Mouse (Mus musculus) olfactory bulb, adult 2 months (tissue): ENCODE measurements around the gene Psme2. TPM values are rescaled to one million over a fixed set of nuclear protein-coding genes. Genes with fewer than 3 reads are reported as not detected.

Experiments used
- H3K27ac ChIP-seq: fragments of 200-500 bp; 2 replicates; pipeline ENCODE4 v1.5.1; 2012; ENCODE audit warnings: low read depth, low read length; ENCODE audit not compliant: insufficient read depth
- H3K4me1 ChIP-seq: fragments of 200-500 bp; 2 replicates; pipeline ENCODE4 v1.6.1; 2012; ENCODE audit warnings: low read length; ENCODE audit not compliant: control insufficient read depth, insufficient read depth
- H3K4me3 ChIP-seq: fragments of 200-500 bp; 2 replicates; pipeline ENCODE4 v1.5.1; 2012; ENCODE audit warnings: mild to moderate bottlenecking, low read depth, low read length, moderate library complexity; ENCODE audit not compliant: insufficient read depth
- CTCF ChIP-seq: fragments of 200-500 bp; IDR thresholded peaks from 2 replicates; pipeline ENCODE4 v1.5.1; 2012; ENCODE audit warnings: low read depth, mild to moderate bottlenecking, low read length, moderate library complexity; ENCODE audit not compliant: insufficient read depth
- POLR2A ChIP-seq: fragments of 200-500 bp; IDR thresholded peaks from 2 replicates; pipeline ENCODE4 v1.6.1; 2012; ENCODE audit warnings: mild to moderate bottlenecking, low read depth, low read length, moderate library complexity; ENCODE audit not compliant: insufficient read depth
- WGBS: fragments of 180-500 bp; shearing (Covaris S2); methylation state at CpG from one replicate; pipeline ENCODE4 v1.1.7; 2018; 5-methylcytosine and 5-hydroxymethylcytosine counted together
- polyA plus RNA-seq: library from polyadenylated mRNA; stranded (reverse); fragments of >200 nt; gene quantifications from 2 replicates; pipeline ENCODE4 v1.2.4, GENCODE M21; 2012; ENCODE audit warnings: low replicate concordance; ENCODE audit not compliant: missing spikeins, insufficient read depth, insufficient read length

Gene Psme2
- polyA plus RNA-seq, 1 experiment = not detected

DNA sequence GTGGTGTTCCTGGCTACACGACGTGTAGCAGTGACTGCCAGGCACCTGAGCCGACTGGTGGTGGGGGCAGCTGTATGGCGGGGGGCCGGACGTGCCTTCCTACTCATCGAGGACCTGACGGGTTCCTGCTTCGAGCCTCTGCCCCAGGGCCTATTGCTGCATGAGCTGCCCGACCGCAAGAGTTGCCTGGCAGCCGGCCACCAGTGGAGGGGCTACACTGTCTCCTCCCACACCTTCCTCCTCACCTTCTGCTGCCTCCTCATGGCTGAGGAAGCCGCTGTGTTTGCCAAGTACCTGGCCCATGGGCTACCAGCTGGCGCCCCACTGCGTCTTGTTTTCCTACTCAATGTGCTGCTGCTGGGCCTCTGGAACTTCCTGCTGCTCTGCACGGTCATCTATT lies 14.5 kb downstream of the Psme2 start:
- no peak overlapping the region for H3K27ac ChIP-seq
- H3K4me3 ChIP-seq = no peak overlapping the region
- TF ChIP-seq CTCF (no peak), POLR2A (no peak)
- 86% methylated on average over 16 of the region's 16 CpGs for WGBS
- H3K4me1 ChIP-seq = peaks cover 8% of the 10 kb centered on the region

GRCm38 (mm10) chr14:55575711-55576110 lies 15.2 kb downstream of the Psme2 start:
- WGBS = 81% methylated on average over 13 of the region's 13 CpGs
- no peak overlapping the region for H3K27ac ChIP-seq
- H3K4me3 ChIP-seq = no peak overlapping the region
- TF ChIP-seq CTCF (no peak), POLR2A (no peak)
- peaks cover 8% of the 10 kb centered on the region for H3K4me1 ChIP-seq

GRCm38 (mm10) chr14:55575302-55575701 lies 15.6 kb downstream of the Psme2 start, which contains the start of gene Fitm1:
Gene Fitm1, plus strand, starts transcription at chr14:55575617.
- H3K4me1 ChIP-seq = peaks cover 8% of the 10 kb centered on the region
- TF ChIP-seq POLR2A (no peak), CTCF (no peak)
- no peak within 1 kb of the TSS for H3K4me3 ChIP-seq
- WGBS = 77% methylated on average over 8 of the region's 8 CpGs
- no peak within 1 kb of the TSS for H3K27ac ChIP-seq

GRCm38 (mm10) chr14:55571760-55572159 lies 19.2 kb downstream of the Psme2 start:
- peaks cover 2% of the 10 kb centered on the region; the same call in 1 of the 2 replicates for H3K4me1 ChIP-seq
- TF ChIP-seq POLR2A = no peak
- TF ChIP-seq CTCF = no peak

GRCm38 (mm10) chr14:55570588-55570987 lies 20.3 kb downstream of the Psme2 start:
- no peak overlapping the region for H3K27ac ChIP-seq
- no peak for TF ChIP-seq POLR2A
- TF ChIP-seq CTCF = no peak
- WGBS = 93% methylated on average over 2 of the region's 2 CpGs
- H3K4me3 ChIP-seq = no peak overlapping the region
- peaks cover under 1% of the 10 kb centered on the region; the same call in 1 of the 2 replicates for H3K4me1 ChIP-seq

More at GRCm38 (mm10) chr14:55571760-55572159, 19.2 kb downstream of the Psme2 start:
- Histone ChIP-seq H3K27ac (no peak overlapping the region), H3K4me3 (no peak overlapping the region)

DNA sequence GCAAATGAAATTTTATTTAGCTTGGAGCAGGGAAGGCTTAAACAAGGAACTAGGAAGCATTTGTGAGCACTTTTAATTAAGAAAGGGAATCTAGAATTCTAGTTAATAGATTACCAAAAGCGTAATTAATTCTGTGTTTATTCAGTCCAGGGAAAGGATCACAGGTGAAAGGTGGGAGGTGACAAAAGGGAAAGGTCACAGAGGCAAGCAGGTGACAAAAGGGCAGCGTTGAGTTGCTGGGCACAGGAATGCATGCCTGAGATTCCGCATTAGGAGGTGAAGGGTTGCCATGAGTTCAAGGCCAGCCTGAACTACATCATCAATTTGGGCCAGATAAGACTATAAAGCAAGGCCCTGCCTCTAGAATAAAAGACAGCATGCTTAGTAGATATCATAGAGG lies 23.4 kb downstream of the Psme2 start:
- WGBS = 93% methylated on average over 3 of the region's 3 CpGs
- H3K4me1 ChIP-seq = no peaks in the 10 kb centered on the region
- no peak overlapping the region for H3K27ac ChIP-seq
- TF ChIP-seq POLR2A (no peak), CTCF (no peak)
- H3K4me3 ChIP-seq = no peak overlapping the region

GRCm38 (mm10) chr14:55565748-55566147 lies 25.2 kb downstream of the Psme2 start:
- Histone ChIP-seq H3K4me1 (peaks cover 8% of the 10 kb centered on the region), H3K4me3 (no peak overlapping the region), H3K27ac (no peak overlapping the region)
- WGBS = 88% methylated on average over 3 of the region's 3 CpGs
- TF ChIP-seq CTCF (no peak), POLR2A (no peak)

DNA sequence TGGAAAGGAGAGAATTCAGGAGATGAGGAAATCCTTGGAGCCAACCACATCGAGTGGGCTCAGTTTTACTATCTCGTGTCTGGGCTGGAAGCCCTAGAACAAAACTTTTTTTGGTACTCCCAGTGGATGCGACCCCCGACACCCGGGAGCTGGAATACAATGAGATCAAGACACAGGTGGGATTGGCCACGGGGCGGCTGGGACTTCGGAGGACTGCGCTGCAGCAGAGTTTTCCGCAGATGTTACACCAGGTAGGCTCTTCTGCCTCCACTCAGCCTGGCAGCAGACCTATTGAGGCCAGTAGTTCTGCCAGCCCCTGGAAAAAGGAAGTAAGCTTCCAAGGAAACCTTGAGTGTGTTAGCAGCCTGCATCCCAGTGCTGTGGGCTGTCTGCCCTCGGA lies 27.7 kb downstream of the Psme2 start:
- no peak for TF ChIP-seq POLR2A
- H3K4me1 ChIP-seq = peaks cover 8% of the 10 kb centered on the region
- H3K4me3 ChIP-seq = no peak overlapping the region
- 89% methylated on average over 11 of the region's 11 CpGs for WGBS
- no peak overlapping the region for H3K27ac ChIP-seq

GRCm38 (mm10) chr14:55561860-55562259 lies 29.1 kb downstream of the Psme2 start:
- H3K27ac ChIP-seq = no peak overlapping the region
- no peak overlapping the region for H3K4me3 ChIP-seq
- H3K4me1 ChIP-seq = peaks cover 8% of the 10 kb centered on the region
- 85% methylated on average over 10 of the region's 10 CpGs for WGBS
- TF ChIP-seq CTCF (no peak), POLR2A (no peak)
